Mouse (Mus musculus): ENCODE measurements around the gene Abca8a. TPM values are rescaled to one million over a fixed set of nuclear protein-coding genes. Genes with fewer than 3 reads are reported as not detected.

The Abca8a gene
- polyA plus RNA-seq, 1 experiment from 2014 or later, result not detected

Other genes starting within 250 kb of the Abca8a start
- 0.11 and 0.24 TPM in 2 replicates for gene Abca8b, start 100.1 kb downstream of the Abca8a start, polyA plus RNA-seq (2016; fragmentation: Nextera tagmentation; extraction: Ambion mirVana)
- gene Abca9, start 72.2 kb upstream of the Abca8a start, polyA plus RNA-seq (2016; fragmentation: Nextera tagmentation; extraction: Ambion mirVana), result 3.0 and 3.6 TPM in 2 replicates
- 0.07 and 0.14 TPM in 2 replicates for gene Abca6, start 155.8 kb upstream of the Abca8a start, polyA plus RNA-seq (2016; fragmentation: Nextera tagmentation; extraction: Ambion mirVana)
- 2.1 and 2.4 TPM in 2 replicates for gene Abca5, start 241.7 kb upstream of the Abca8a start, polyA plus RNA-seq (2016; fragmentation: Nextera tagmentation; extraction: Ambion mirVana)

Data from midbrain, embryonic 10.5 days (tissue).